Mouse (Mus musculus): Measurements from ENCODE around the gene Ugt1a1. TPM values are rescaled to one million over a fixed set of nuclear protein-coding genes. Genes with fewer than 3 reads are reported as not detected.

Ugt1a1 gene
- total and polyA plus RNA-seq, 2 experiments: 574 to 719 TPM

- no peak overlapping the region for H3K27ac ChIP-seq (replicated peaks; ENCODE audit: insufficient read depth, low read depth, low read length)
- no peak overlapping the region for H3K9ac ChIP-seq (ENCODE audit: low read depth, low read length)
- DNase-seq (ENCODE audit: extremely low read depth, low read depth, low spot score): no peak
- H3K4me1 ChIP-seq (ENCODE audit: control insufficient read depth, insufficient read depth, low read length): no peaks in the 10 kb centered on the region
- no peak for TF ChIP-seq CTCF (IDR thresholded peaks at IDR 0.05; ENCODE audit: low read depth, low read length)
- no peak for TF ChIP-seq POLR2A (IDR thresholded peaks at IDR 0.05; ENCODE audit: extremely low read depth, insufficient read depth, low read length)
- H3K4me3 ChIP-seq (ENCODE audit: insufficient read depth, low read depth, low read length): no peak overlapping the region
- WGBS: 69% methylated on average over 4 of the region's 4 CpGs
- H3K36me3 ChIP-seq (ENCODE audit: control insufficient read depth, insufficient read depth, low read length): no peaks in the 10 kb centered on the region
- H3K79me2 ChIP-seq (ENCODE audit: control insufficient read depth, insufficient read depth, low read length): no peaks in the 10 kb centered on the region
- no peaks in the 10 kb centered on the region for H3K27me3 ChIP-seq (ENCODE audit: control insufficient read depth, insufficient read depth, low read length)
Observed at GRCm38 (mm10) chr1:88234248-88234610, 22.5 kb downstream of the Ugt1a1 start.

DNA sequence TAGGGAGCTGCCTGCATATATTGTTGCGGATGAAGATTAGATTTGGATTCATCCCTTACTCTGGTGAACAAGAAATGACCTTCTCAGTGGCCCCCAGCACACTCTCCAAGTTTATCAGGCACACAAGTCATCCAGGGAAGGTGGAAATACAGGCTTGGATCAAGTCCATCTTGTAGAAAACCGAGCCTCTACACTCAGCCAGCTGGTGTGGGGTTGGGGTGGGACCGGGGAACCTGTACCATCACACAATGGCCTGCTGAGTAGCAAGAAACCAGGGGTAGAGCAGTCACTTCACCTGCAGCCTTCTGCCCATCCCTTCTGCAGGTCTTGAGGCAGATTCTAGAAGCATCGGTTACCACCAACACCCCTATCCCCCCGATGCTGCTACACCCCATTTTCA lies 22.9 kb downstream of the Ugt1a1 start:
- no peak for DNase-seq (ENCODE audit: extremely low read depth, low read depth, low spot score)
- 51% methylated on average over 5 of the region's 5 CpGs for WGBS

GRCm38 (mm10) chr1:88235046-88235893 lies 23.5 kb downstream of the Ugt1a1 start:
- DNase-seq (ENCODE audit: extremely low read depth, low read depth, low spot score): no peak
- Histone ChIP-seq H3K4me1 (ENCODE audit: control insufficient read depth, insufficient read depth, low read length) (no peaks in the 10 kb centered on the region), H3K4me3 (ENCODE audit: insufficient read depth, low read depth, low read length) (no peak overlapping the region), H3K79me2 (ENCODE audit: control insufficient read depth, insufficient read depth, low read length) (no peaks in the 10 kb centered on the region), H3K36me3 (ENCODE audit: control insufficient read depth, insufficient read depth, low read length) (no peaks in the 10 kb centered on the region), H3K27ac (replicated peaks; ENCODE audit: insufficient read depth, low read depth, low read length) (no peak overlapping the region), H3K9ac (ENCODE audit: low read depth, low read length) (no peak overlapping the region), H3K27me3 (ENCODE audit: control insufficient read depth, insufficient read depth, low read length) (no peaks in the 10 kb centered on the region)
- TF ChIP-seq CTCF (IDR thresholded peaks at IDR 0.05; ENCODE audit: low read depth, low read length) (no peak), POLR2A (IDR thresholded peaks at IDR 0.05; ENCODE audit: extremely low read depth, insufficient read depth, low read length) (no peak)
- 66% methylated on average over 11 of the region's 11 CpGs for WGBS

More for the DNA sequence above, 22.9 kb downstream of the Ugt1a1 start:
- no peaks in the 10 kb centered on the region for H3K79me2 ChIP-seq (ENCODE audit: control insufficient read depth, insufficient read depth, low read length)
- no peaks in the 10 kb centered on the region for H3K4me1 ChIP-seq (ENCODE audit: control insufficient read depth, insufficient read depth, low read length)
- H3K9ac ChIP-seq (ENCODE audit: low read depth, low read length): no peak overlapping the region
- H3K36me3 ChIP-seq (ENCODE audit: control insufficient read depth, insufficient read depth, low read length): no peaks in the 10 kb centered on the region
- no peak overlapping the region for H3K27ac ChIP-seq (replicated peaks; ENCODE audit: insufficient read depth, low read depth, low read length)
- H3K4me3 ChIP-seq (ENCODE audit: insufficient read depth, low read depth, low read length): no peak overlapping the region
- TF ChIP-seq POLR2A (IDR thresholded peaks at IDR 0.05; ENCODE audit: extremely low read depth, insufficient read depth, low read length) (no peak), CTCF (IDR thresholded peaks at IDR 0.05; ENCODE audit: low read depth, low read length) (no peak)
- H3K27me3 ChIP-seq (ENCODE audit: control insufficient read depth, insufficient read depth, low read length): no peaks in the 10 kb centered on the region

GRCm38 (mm10) chr1:88235894-88236415 lies 24.2 kb downstream of the Ugt1a1 start:
- Histone ChIP-seq H3K79me2 (ENCODE audit: control insufficient read depth, insufficient read depth, low read length) (no peaks in the 10 kb centered on the region), H3K4me1 (ENCODE audit: control insufficient read depth, insufficient read depth, low read length) (no peaks in the 10 kb centered on the region), H3K27ac (replicated peaks; ENCODE audit: insufficient read depth, low read depth, low read length) (no peak overlapping the region), H3K4me3 (ENCODE audit: insufficient read depth, low read depth, low read length) (no peak overlapping the region), H3K9ac (ENCODE audit: low read depth, low read length) (no peak overlapping the region), H3K27me3 (ENCODE audit: control insufficient read depth, insufficient read depth, low read length) (no peaks in the 10 kb centered on the region), H3K36me3 (ENCODE audit: control insufficient read depth, insufficient read depth, low read length) (no peaks in the 10 kb centered on the region)
- DNase-seq (ENCODE audit: extremely low read depth, low read depth, low spot score): no peak
- 59% methylated on average over 4 of the region's 4 CpGs for WGBS
- TF ChIP-seq POLR2A (IDR thresholded peaks at IDR 0.05; ENCODE audit: extremely low read depth, insufficient read depth, low read length): no peak
- TF ChIP-seq CTCF (IDR thresholded peaks at IDR 0.05; ENCODE audit: low read depth, low read length): no peak

GRCm38 (mm10) chr1:88237311-88237710 lies 25.6 kb downstream of the Ugt1a1 start:
- 56% methylated on average over 5 of the region's 5 CpGs for WGBS
- TF ChIP-seq POLR2A (IDR thresholded peaks at IDR 0.05; ENCODE audit: extremely low read depth, insufficient read depth, low read length) (no peak), CTCF (IDR thresholded peaks at IDR 0.05; ENCODE audit: low read depth, low read length) (no peak)
- DNase-seq (ENCODE audit: extremely low read depth, low read depth, low spot score): no peak
- no peaks in the 10 kb centered on the region for H3K4me1 ChIP-seq (ENCODE audit: control insufficient read depth, insufficient read depth, low read length)
- H3K9ac ChIP-seq (ENCODE audit: low read depth, low read length): no peak overlapping the region
- H3K36me3 ChIP-seq (ENCODE audit: control insufficient read depth, insufficient read depth, low read length): no peaks in the 10 kb centered on the region
- no peak overlapping the region for H3K4me3 ChIP-seq (ENCODE audit: insufficient read depth, low read depth, low read length)
- H3K79me2 ChIP-seq (ENCODE audit: control insufficient read depth, insufficient read depth, low read length): no peaks in the 10 kb centered on the region
- no peaks in the 10 kb centered on the region for H3K27me3 ChIP-seq (ENCODE audit: control insufficient read depth, insufficient read depth, low read length)
- no peak overlapping the region for H3K27ac ChIP-seq (replicated peaks; ENCODE audit: insufficient read depth, low read depth, low read length)

- H3K4me3 ChIP-seq (ENCODE audit: insufficient read depth, low read depth, low read length): no peak overlapping the region
- no peak for DNase-seq (ENCODE audit: extremely low read depth, low read depth, low spot score)
- H3K79me2 ChIP-seq (ENCODE audit: control insufficient read depth, insufficient read depth, low read length): no peaks in the 10 kb centered on the region
- no peak overlapping the region for H3K9ac ChIP-seq (ENCODE audit: low read depth, low read length)
- no peaks in the 10 kb centered on the region for H3K4me1 ChIP-seq (ENCODE audit: control insufficient read depth, insufficient read depth, low read length)
- 80% methylated on average over 6 of the region's 6 CpGs for WGBS
- no peak overlapping the region for H3K27ac ChIP-seq (replicated peaks; ENCODE audit: insufficient read depth, low read depth, low read length)
- no peaks in the 10 kb centered on the region for H3K36me3 ChIP-seq (ENCODE audit: control insufficient read depth, insufficient read depth, low read length)
- no peak for TF ChIP-seq CTCF (IDR thresholded peaks at IDR 0.05; ENCODE audit: low read depth, low read length)
- TF ChIP-seq POLR2A (IDR thresholded peaks at IDR 0.05; ENCODE audit: extremely low read depth, insufficient read depth, low read length): no peak
- no peaks in the 10 kb centered on the region for H3K27me3 ChIP-seq (ENCODE audit: control insufficient read depth, insufficient read depth, low read length)
Observed at GRCm38 (mm10) chr1:88238771-88239170, 27.0 kb downstream of the Ugt1a1 start.

Measured in liver, adult 2 months (tissue).